Mouse (Mus musculus) heart, embryonic 15.5 days (tissue): ENCODE results near the gene Ret. TPM values are rescaled to one million over a fixed set of nuclear protein-coding genes. Genes with fewer than 3 reads are reported as not detected.

Source experiments
- ATAC-seq: fragments of 200-750 bp; cut with Nextera tagmentation; replicated peaks from 2 replicates; pipeline ENCODE4 v1.8.0; 2017; ENCODE audit warnings: low read depth, moderate TSS enrichment; ENCODE audit not compliant: insufficient number of reproducible peaks, insufficient read depth, low FRiP score
- H3K27ac ChIP-seq: fragments of 300-500 bp; sonication (generic); 2 replicates; pipeline ENCODE4 v1.5.1; 2015; ENCODE audit warnings: mild to moderate bottlenecking, inconsistent platforms
- H3K27me3 ChIP-seq: fragments of 300-500 bp; sonication (generic); 2 replicates; pipeline ENCODE4 v1.6.1; 2015; ENCODE audit warnings: inconsistent platforms
- H3K36me3 ChIP-seq: fragments of 300-500 bp; sonication (generic); 2 replicates; pipeline ENCODE4 v1.6.1; 2015; ENCODE audit warnings: mild to moderate bottlenecking, inconsistent platforms
- H3K4me1 ChIP-seq: fragments of 300-500 bp; sonication (generic); replicated peaks from 2 replicates; pipeline ENCODE4 v1.6.1; 2015; ENCODE audit warnings: inconsistent platforms
- H3K4me2 ChIP-seq: fragments of 300-500 bp; sonication (generic); 2 replicates; pipeline ENCODE4 v1.6.1; 2015; ENCODE audit warnings: inconsistent platforms, mild to moderate bottlenecking, moderate library complexity
- H3K4me3 ChIP-seq: fragments of 300-500 bp; sonication (generic); 2 replicates; pipeline ENCODE4 v1.5.1; 2015; ENCODE audit warnings: mild to moderate bottlenecking, inconsistent platforms
- H3K9ac ChIP-seq: fragments of 300-500 bp; sonication (generic); 2 replicates; pipeline ENCODE4 v1.6.1; 2015; ENCODE audit warnings: mild to moderate bottlenecking, inconsistent platforms
- H3K9me3 ChIP-seq: fragments of 300-500 bp; sonication (generic); replicated peaks from 2 replicates; pipeline ENCODE4 v1.6.1; 2016; ENCODE audit warnings: inconsistent platforms
- WGBS: fragments of 180-500 bp; shearing (Covaris S2); methylation state at CpG from one replicate; pipeline ENCODE4 v1.1.7; 2015; ENCODE audit warnings: mixed read lengths; 5-methylcytosine and 5-hydroxymethylcytosine counted together
- polyA plus RNA-seq: library from polyadenylated mRNA; unstranded; fragments of >200 nt; fragmentation: Nextera tagmentation; extraction: Ambion mirVana; gene quantifications from 2 replicates; pipeline ENCODE4 v1.2.1, GENCODE M21; 2015

Gene Ret
- polyA plus RNA-seq, 1 experiment from 2014 or later = 0.28 TPM

DNA sequence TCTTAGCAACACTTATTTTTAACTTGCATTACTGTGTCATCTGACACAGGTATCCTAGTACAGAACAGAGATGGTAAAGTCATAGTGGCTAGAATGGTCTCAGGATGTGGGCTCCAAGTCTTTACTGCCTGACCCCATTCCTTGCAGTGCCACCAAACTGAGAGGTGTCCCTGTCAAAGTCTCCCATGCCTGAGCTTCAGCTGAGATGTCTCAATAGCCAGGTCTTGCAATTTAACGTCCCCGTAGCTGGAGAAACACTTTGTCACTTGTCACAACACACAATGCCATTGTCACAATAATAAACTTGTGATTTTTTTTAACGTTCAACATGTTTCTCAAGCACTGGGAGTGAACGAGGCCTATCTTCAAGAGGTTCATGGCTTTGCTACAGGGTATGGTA, 47.4 kb downstream of the Ret start:
- no peaks in the 10 kb centered on the region for H3K4me1 ChIP-seq
- no peak for ATAC-seq

DNA sequence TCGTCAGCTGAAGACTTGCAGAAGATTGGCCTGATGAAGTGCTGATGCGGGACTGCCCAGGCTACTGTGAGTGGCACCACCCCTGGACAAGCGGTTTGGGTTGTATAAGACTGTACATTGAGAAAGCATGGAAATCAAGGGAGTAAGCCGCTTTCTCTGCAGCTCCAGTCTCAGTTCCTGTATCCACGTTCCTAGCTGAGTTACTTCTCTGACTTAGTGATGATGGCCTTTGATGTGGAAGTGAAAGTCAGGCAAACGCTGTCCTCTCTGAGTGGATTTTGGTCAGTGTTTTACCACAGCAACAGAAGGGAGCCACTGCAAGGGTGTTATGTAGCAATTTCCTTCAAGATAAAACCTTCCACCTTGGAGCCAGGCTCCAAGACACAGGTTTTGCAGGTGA, 56.6 kb downstream of the Ret start:
- H3K27ac ChIP-seq = no peak overlapping the region
- H3K9ac ChIP-seq = no peak overlapping the region
- H3K4me3 ChIP-seq = no peak overlapping the region
- no peaks in the 10 kb centered on the region for H3K36me3 ChIP-seq
- ATAC-seq = no peak
- WGBS = 66% methylated on average over 6 of the region's 6 CpGs
- H3K9me3 ChIP-seq = no peaks in the 10 kb centered on the region
- H3K27me3 ChIP-seq = no peaks in the 10 kb centered on the region
- H3K4me1 ChIP-seq = 0 out of 2 replicates have a peak, but pooled peaks cover 2% of the 10 kb centered on the region
- no peak overlapping the region for H3K4me2 ChIP-seq

More for the DNA sequence above, 47.4 kb downstream of the Ret start:
- no peak overlapping the region for H3K27ac ChIP-seq
- no peaks in the 10 kb centered on the region for H3K36me3 ChIP-seq
- no peak overlapping the region for H3K4me3 ChIP-seq
- no peak overlapping the region for H3K9ac ChIP-seq
- WGBS = 79% methylated on average over 4 of the region's 4 CpGs
- H3K27me3 ChIP-seq = no peaks in the 10 kb centered on the region
- H3K4me2 ChIP-seq = no peak overlapping the region
- H3K9me3 ChIP-seq = no peaks in the 10 kb centered on the region

DNA sequence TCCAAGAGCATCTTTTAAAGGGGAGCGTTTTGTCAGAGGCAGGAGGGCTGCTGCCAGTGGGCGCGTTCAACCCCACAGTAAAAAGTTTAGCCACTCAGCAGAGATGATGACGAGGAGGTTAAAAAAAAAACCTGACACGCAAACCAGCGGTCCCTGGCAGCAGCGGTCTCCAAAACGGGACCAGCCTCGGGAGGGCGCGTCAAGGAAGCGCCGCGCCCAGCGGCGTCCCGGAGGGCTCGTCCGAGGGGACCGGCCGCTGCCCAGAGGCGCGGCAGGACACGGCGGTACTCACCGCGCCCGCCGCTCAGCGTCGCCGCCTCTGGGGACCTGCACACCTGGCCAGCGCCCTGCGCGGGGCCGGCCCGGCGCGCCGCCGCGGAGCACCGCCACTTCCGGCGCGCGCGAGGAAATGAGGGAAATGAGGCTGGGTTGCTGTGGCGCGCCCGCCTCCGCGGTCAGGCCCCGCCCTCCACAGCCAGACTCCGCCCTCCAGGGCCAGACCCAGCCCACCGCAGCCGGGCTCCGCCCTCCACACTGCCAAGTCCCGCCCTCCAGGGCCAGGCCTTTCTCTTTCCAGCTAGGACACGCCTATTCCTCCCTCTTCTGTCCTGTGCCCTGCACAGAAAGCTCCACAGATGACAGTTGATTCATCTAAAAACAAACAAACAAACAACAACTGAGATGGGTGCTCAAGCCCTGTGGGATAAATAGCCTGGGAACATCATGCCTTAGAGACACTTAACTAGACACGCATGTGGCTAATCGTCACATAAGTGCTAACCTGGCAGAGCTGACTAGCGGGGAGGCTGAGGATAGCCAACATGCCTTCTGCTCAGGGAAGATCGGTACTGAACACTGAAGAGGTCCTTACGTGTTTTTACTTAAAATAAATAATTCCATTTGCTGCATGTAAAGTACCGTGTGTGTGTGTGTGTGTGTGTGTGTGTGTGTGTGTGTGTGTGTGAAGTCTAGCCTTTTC, 58.5 kb downstream of the Ret start, which contains the start of gene Csgalnact2:
TSS of gene Csgalnact2 (minus strand) at position 410 of the 979 bp plus-strand sequence.
- no peaks in the 10 kb centered on the region for H3K27me3 ChIP-seq
- 6% methylated on average over 61 of the region's 66 CpGs for WGBS
- H3K4me1 ChIP-seq = 0 out of 2 replicates have a peak, but pooled peaks cover 2% of the 10 kb centered on the region
- no peaks in the 10 kb centered on the region for H3K36me3 ChIP-seq
- H3K27ac ChIP-seq = peak within 1 kb of the TSS; percentile 82
- H3K4me2 ChIP-seq = peak within 1 kb of the TSS; percentile 78
- peak; percentile 99 for ATAC-seq
- peak within 1 kb of the TSS; percentile 69 for H3K9ac ChIP-seq
- no peaks in the 10 kb centered on the region for H3K9me3 ChIP-seq
- H3K4me3 ChIP-seq = peak within 1 kb of the TSS; percentile 76

- Histone ChIP-seq H3K27me3 (no peaks in the 10 kb centered on the region), H3K36me3 (no peaks in the 10 kb centered on the region), H3K27ac (no peak overlapping the region), H3K9ac (no peak overlapping the region), H3K9me3 (no peaks in the 10 kb centered on the region), H3K4me2 (no peak overlapping the region), H3K4me3 (no peak overlapping the region), H3K4me1 (0 out of 2 replicates have a peak, but pooled peaks cover 2% of the 10 kb centered on the region)
- 63% methylated on average over 2 of the region's 2 CpGs for WGBS
- ATAC-seq = no peak
Observed at GRCm38 (mm10) chr6:118137148-118137547, 60.4 kb downstream of the Ret start.

DNA sequence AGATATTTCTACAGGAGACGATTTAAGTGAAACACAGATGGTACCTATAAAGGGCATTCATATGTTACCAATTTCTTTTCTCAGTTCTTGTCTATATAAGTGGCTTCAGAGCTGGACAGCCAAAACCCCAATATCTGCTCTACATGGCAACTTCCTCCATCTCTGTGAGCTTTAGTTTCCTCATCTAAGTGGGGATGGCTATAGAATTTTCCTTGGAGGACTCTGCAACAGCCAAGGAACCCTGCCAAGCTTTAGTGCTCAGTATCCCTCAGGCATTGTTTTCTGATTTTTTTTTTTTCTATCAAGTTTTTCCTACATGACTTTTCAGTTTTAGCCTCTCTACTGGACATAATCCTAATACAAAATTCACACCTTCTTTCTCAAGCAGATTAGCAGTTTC, 63.1 kb downstream of the Ret start:
- no peak for ATAC-seq
- H3K36me3 ChIP-seq = no peaks in the 10 kb centered on the region
- 0 out of 2 replicates have a peak, but pooled peaks cover 2% of the 10 kb centered on the region for H3K4me1 ChIP-seq
- H3K27me3 ChIP-seq = no peaks in the 10 kb centered on the region
- H3K4me3 ChIP-seq = no peak overlapping the region
- H3K4me2 ChIP-seq = no peak overlapping the region
- H3K27ac ChIP-seq = no peak overlapping the region
- H3K9me3 ChIP-seq = no peaks in the 10 kb centered on the region
- no peak overlapping the region for H3K9ac ChIP-seq
- 83% methylated on average over 1 of the region's 1 CpGs for WGBS

GRCm38 (mm10) chr6:118130022-118130421, 67.5 kb downstream of the Ret start:
- H3K27ac ChIP-seq = 0 out of 2 replicates have a peak overlapping the region, but pooled peaks have one; percentile 42
- ATAC-seq = no peak
- no peak overlapping the region for H3K4me2 ChIP-seq
- no peaks in the 10 kb centered on the region for H3K27me3 ChIP-seq
- no peaks in the 10 kb centered on the region for H3K9me3 ChIP-seq
- H3K4me3 ChIP-seq = no peak overlapping the region
- H3K36me3 ChIP-seq = no peaks in the 10 kb centered on the region; the same call in 1 of the 2 replicates
- WGBS = 71% methylated on average over 2 of the region's 2 CpGs
- H3K9ac ChIP-seq = no peak overlapping the region
- peaks cover 20% of the 10 kb centered on the region for H3K4me1 ChIP-seq

- no peak overlapping the region for H3K4me3 ChIP-seq
- 14% methylated on average over 6 of the region's 6 CpGs for WGBS
- H3K4me1 ChIP-seq = peaks cover 20% of the 10 kb centered on the region
- ATAC-seq = no peak
- no peaks in the 10 kb centered on the region for H3K9me3 ChIP-seq
- H3K36me3 ChIP-seq = peaks cover 9% of the 10 kb centered on the region; the same call in 1 of the 2 replicates
- H3K9ac ChIP-seq = no peak overlapping the region
- H3K27ac ChIP-seq = 0 out of 2 replicates have a peak overlapping the region, but pooled peaks have one; percentile 3
- H3K4me2 ChIP-seq = 0 out of 2 replicates have a peak overlapping the region, but pooled peaks have one; percentile 1
- no peaks in the 10 kb centered on the region for H3K27me3 ChIP-seq
Observed at GRCm38 (mm10) chr6:118127827-118128487, 69.6 kb downstream of the Ret start.

DNA sequence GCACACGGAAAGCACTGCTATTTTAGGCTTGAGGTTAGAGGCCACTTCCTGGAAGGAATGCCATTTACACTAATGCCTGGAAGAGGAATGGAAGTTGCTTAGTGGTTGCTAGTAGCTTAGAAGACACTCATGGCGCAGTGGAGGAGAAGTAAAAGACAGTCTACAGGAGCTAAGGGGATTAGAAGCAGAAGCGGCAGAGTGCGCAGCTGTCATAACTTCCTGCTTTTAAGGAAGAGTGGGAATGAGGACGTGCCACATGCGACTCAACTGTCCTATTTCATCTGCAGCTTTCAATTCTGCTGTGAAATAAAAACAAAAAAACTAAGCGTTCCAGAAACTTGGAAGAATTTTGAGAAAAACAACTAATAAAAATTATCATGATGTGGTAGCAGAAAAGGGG, 70.3 kb downstream of the Ret start:
- ATAC-seq = no peak
- no peak overlapping the region for H3K4me2 ChIP-seq
- H3K4me3 ChIP-seq = no peak overlapping the region
- 61% methylated on average over 7 of the region's 7 CpGs for WGBS
- H3K27ac ChIP-seq = no peak overlapping the region; the same call in 1 of the 2 replicates
- peaks cover 16% of the 10 kb centered on the region; the same call in 1 of the 2 replicates for H3K36me3 ChIP-seq
- H3K27me3 ChIP-seq = no peaks in the 10 kb centered on the region
- H3K4me1 ChIP-seq = peaks cover 20% of the 10 kb centered on the region
- no peak overlapping the region for H3K9ac ChIP-seq
- no peaks in the 10 kb centered on the region for H3K9me3 ChIP-seq

- no peak overlapping the region for H3K4me2 ChIP-seq
- H3K9ac ChIP-seq = no peak overlapping the region
- H3K27ac ChIP-seq = no peak overlapping the region
- H3K4me3 ChIP-seq = no peak overlapping the region
- peaks cover 20% of the 10 kb centered on the region for H3K4me1 ChIP-seq
- ATAC-seq = no peak
- no peaks in the 10 kb centered on the region for H3K27me3 ChIP-seq
- no peaks in the 10 kb centered on the region for H3K9me3 ChIP-seq
- H3K36me3 ChIP-seq = peaks cover 19% of the 10 kb centered on the region; the same call in 1 of the 2 replicates
Observed at GRCm38 (mm10) chr6:118126577-118126976, 70.9 kb downstream of the Ret start.

- Histone ChIP-seq H3K36me3 (peaks cover 19% of the 10 kb centered on the region; the same call in 1 of the 2 replicates), H3K4me1 (peaks cover 9% of the 10 kb centered on the region), H3K27ac (no peak overlapping the region), H3K27me3 (no peaks in the 10 kb centered on the region), H3K9ac (no peak overlapping the region), H3K9me3 (no peaks in the 10 kb centered on the region), H3K4me3 (no peak overlapping the region), H3K4me2 (no peak overlapping the region)
- no peak for ATAC-seq
- WGBS = 83% methylated on average over 1 of the region's 1 CpGs
Observed at GRCm38 (mm10) chr6:118122767-118123166, 74.8 kb downstream of the Ret start.

GRCm38 (mm10) chr6:118111810-118112209, 85.7 kb downstream of the Ret start:
- no peak overlapping the region for H3K4me3 ChIP-seq
- H3K9me3 ChIP-seq = no peaks in the 10 kb centered on the region
- no peak overlapping the region for H3K27ac ChIP-seq
- no peak for ATAC-seq
- H3K4me2 ChIP-seq = no peak overlapping the region
- no peaks in the 10 kb centered on the region for H3K27me3 ChIP-seq
- no peaks in the 10 kb centered on the region for H3K4me1 ChIP-seq
- H3K9ac ChIP-seq = no peak overlapping the region
- WGBS = 58% methylated on average over 1 of the region's 1 CpGs
- peaks cover 11% of the 10 kb centered on the region for H3K36me3 ChIP-seq
